In genomic region chr2:59793337-59793736, GRCm38 (mm10) we compare ENCODE assay signal across 33 mouse cellular contexts.
DNase-seq lines count a peak whose midpoint lies in the region; ATAC-seq and TF ChIP-seq lines count a peak whose summit lies in the region.
"Had no signal": no experiment of that assay in that cellular context is flagged by ENCODE, and none has a peak within 500 bp of the region (broad histone marks: within the 10 kb centered on the region; RNA-seq: fewer than 3 reads in every experiment).

No protein-coding gene starts in this region.

- WGBS in intestine, embryonic 15.5 days, result 52% methylated on average over 9 of the region's 9 CpGs
- WGBS in liver, embryonic 13.5 days (ENCODE audit: insufficient replicate concordance), result 11% methylated on average over 9 of the region's 9 CpGs
- 80% methylated on average over 9 of the region's 9 CpGs for WGBS in kidney, embryonic 16.5 days

- H3K27me3 ChIP-seq in intestine, embryonic 15.5 days (replicated peaks), result no peaks in the 10 kb centered on the region
- H3K27me3 ChIP-seq in liver, embryonic 13.5 days, result no peaks in the 10 kb centered on the region
- H3K27me3 ChIP-seq in kidney, embryonic 16.5 days (ENCODE audit: insufficient read depth, low read length), result no peaks in the 10 kb centered on the region
- H3K27me3 ChIP-seq: embryonic facial prominence, embryonic 15.5 days; forebrain, embryonic 12.5 days; hindbrain, embryonic 13.5 days; limb, embryonic 13.5 days; midbrain, embryonic 15.5 days; neural tube, embryonic 15.5 days; Patski had no signal

- peaks cover 27% of the 10 kb centered on the region for H3K36me3 ChIP-seq in intestine, embryonic 15.5 days
- no peaks in the 10 kb centered on the region for H3K36me3 ChIP-seq in liver, embryonic 13.5 days
- peaks cover 59% of the 10 kb centered on the region for H3K36me3 ChIP-seq in kidney, embryonic 16.5 days (ENCODE audit: insufficient read depth, low read length)
- H3K36me3 ChIP-seq: G1E; hindbrain, embryonic 13.5 days; midbrain, embryonic 15.5 days; neural tube, embryonic 15.5 days had no signal

- peaks cover 3% of the 10 kb centered on the region; the same call in 1 of the 2 replicates for H3K4me1 ChIP-seq in intestine, embryonic 15.5 days (replicated peaks)
- peaks cover 11% of the 10 kb centered on the region for H3K4me1 ChIP-seq in liver, embryonic 13.5 days (replicated peaks)
- H3K4me1 ChIP-seq in kidney, embryonic 16.5 days (ENCODE audit: insufficient read depth, low read length), result peaks cover 8% of the 10 kb centered on the region; the same call in 1 of the 2 replicates
- H3K4me1 ChIP-seq: embryonic facial prominence, embryonic 15.5 days; limb, embryonic 13.5 days had no signal

- TF ChIP-seq CTCF in layer of hippocampus, adult 2 months (conservative IDR thresholded peaks at IDR 0.05), result no peak

- no peaks in the 10 kb centered on the region for H3K9me3 ChIP-seq in intestine, embryonic 15.5 days
- H3K9me3 ChIP-seq in liver, embryonic 13.5 days (replicated peaks), result no peaks in the 10 kb centered on the region
- no peaks in the 10 kb centered on the region for H3K9me3 ChIP-seq in kidney, embryonic 16.5 days (ENCODE audit: low read length)
- H3K9me3 ChIP-seq: embryonic facial prominence, embryonic 10.5 days; embryonic facial prominence, embryonic 15.5 days; forebrain, embryonic 12.5 days; G1E; heart, embryonic 10.5 days; hindbrain, embryonic 13.5 days; limb, embryonic 13.5 days; midbrain, embryonic 10.5 days; midbrain, embryonic 15.5 days; neural tube, embryonic 15.5 days had no signal

- no peak overlapping the region for H3K4me2 ChIP-seq in intestine, embryonic 15.5 days (replicated peaks)
- H3K4me2 ChIP-seq in liver, embryonic 13.5 days, result no peak overlapping the region
- H3K4me2 ChIP-seq in kidney, embryonic 16.5 days (replicated peaks; ENCODE audit: low read depth, low read length), result no peak overlapping the region
- H3K4me2 ChIP-seq: embryonic facial prominence, embryonic 15.5 days; forebrain, embryonic 12.5 days; hindbrain, embryonic 13.5 days; limb, embryonic 13.5 days; midbrain, embryonic 15.5 days; neural tube, embryonic 15.5 days had no signal

- no peak overlapping the region for H3K9ac ChIP-seq in intestine, embryonic 15.5 days
- no peak overlapping the region for H3K9ac ChIP-seq in liver, embryonic 13.5 days
- H3K9ac ChIP-seq in kidney, embryonic 16.5 days (replicated peaks; ENCODE audit: low read length), result no peak overlapping the region
- H3K9ac ChIP-seq: embryonic facial prominence, embryonic 15.5 days; forebrain, embryonic 12.5 days; forebrain, postnatal 0 days; hindbrain, embryonic 13.5 days; limb, embryonic 13.5 days; midbrain, embryonic 15.5 days; neural tube, embryonic 15.5 days had no signal

- no peak for DNase-seq in layer of hippocampus, adult 2 months (ENCODE audit: low spot score in 2 of 2)
- DNase-seq in layer of hippocampus, postnatal 36 days, result no peak
- DNase-seq in liver, embryonic 13.5 days, result no peak
- peak; percentile 21 for DNase-seq in yolk sac, embryonic 10.5 days (ENCODE audit: low spot score)
- DNase-seq in retina, postnatal 1 day, result no peak
- DNase-seq: adrenal gland, postnatal 25 days; cerebellum, adult 2 months; cerebellum, postnatal 25 days; forebrain, postnatal 0 days; gastrocnemius, postnatal 14 days; heart, adult 11 months; heart, postnatal 4 days; kidney, adult 8-10 months; kidney, postnatal 10 days; layer of hippocampus, adult 9-11 months; lung, postnatal 36 days; right cerebral cortex, adult 18-20 months; thymus, adult 2 months; thymus, postnatal 36 days had no signal

- peak; percentile 87 for ATAC-seq in intestine, embryonic 15.5 days
- ATAC-seq in liver, embryonic 13.5 days (ENCODE audit: low read depth), result peak; percentile 65
- no peak for ATAC-seq in kidney, embryonic 16.5 days (ENCODE audit: low FRiP score, low TSS enrichment)
- ATAC-seq: forebrain, postnatal 0 days; midbrain, embryonic 15.5 days; Patski had no signal

- no peak overlapping the region for H3K4me3 ChIP-seq in layer of hippocampus, adult 2 months
- H3K4me3 ChIP-seq in intestine, embryonic 15.5 days (replicated peaks), result no peak overlapping the region
- H3K4me3 ChIP-seq in liver, embryonic 13.5 days (replicated peaks), result no peak overlapping the region
- no peak overlapping the region for H3K4me3 ChIP-seq in kidney, embryonic 16.5 days (ENCODE audit: low read length)
- H3K4me3 ChIP-seq: embryonic facial prominence, embryonic 10.5 days; embryonic facial prominence, embryonic 15.5 days; forebrain, embryonic 12.5 days; heart, embryonic 10.5 days; hindbrain, embryonic 13.5 days; left cerebral cortex, adult 2 months; limb, embryonic 13.5 days; midbrain, embryonic 10.5 days; midbrain, embryonic 15.5 days; neural tube, embryonic 15.5 days had no signal

- peak overlapping the region; percentile 75; the same call in 1 of the 2 replicates for H3K27ac ChIP-seq in layer of hippocampus, adult 2 months
- no peak overlapping the region for H3K27ac ChIP-seq in intestine, embryonic 15.5 days
- H3K27ac ChIP-seq in liver, embryonic 13.5 days, result no peak overlapping the region
- H3K27ac ChIP-seq in kidney, embryonic 16.5 days (ENCODE audit: low read length), result no peak overlapping the region
- H3K27ac ChIP-seq: embryonic facial prominence, embryonic 10.5 days; embryonic facial prominence, embryonic 15.5 days; forebrain, embryonic 12.5 days; heart, embryonic 10.5 days; hindbrain, embryonic 13.5 days; left cerebral cortex, adult 2 months; limb, embryonic 13.5 days; midbrain, embryonic 10.5 days; midbrain, embryonic 15.5 days; neural tube, embryonic 15.5 days had no signal
